Mouse (Mus musculus) spleen, embryonic (tissue): ENCODE measurements around the gene Olfr593.
"Not testable (repeated sequence)": the region's sequence is repeated elsewhere in the genome, so short reads cannot be mapped to it uniquely, and the experiment has no call there.

ENCODE experiments used
- CTCF ChIA-PET: fragments of 350-600 bp; sonication (Branson Sonifier 250); formaldehyde crosslinking; loops from one replicate; lab custom pipeline; 2022; lab: Charles Lee

Olfr593 gene

GRCm38 (mm10) chr7:103211562-103211961, at the start of gene Olfr593:
Gene Olfr593 (plus strand): TSS chr7:103211862.
- CTCF ChIA-PET = no interaction called here

DNA sequence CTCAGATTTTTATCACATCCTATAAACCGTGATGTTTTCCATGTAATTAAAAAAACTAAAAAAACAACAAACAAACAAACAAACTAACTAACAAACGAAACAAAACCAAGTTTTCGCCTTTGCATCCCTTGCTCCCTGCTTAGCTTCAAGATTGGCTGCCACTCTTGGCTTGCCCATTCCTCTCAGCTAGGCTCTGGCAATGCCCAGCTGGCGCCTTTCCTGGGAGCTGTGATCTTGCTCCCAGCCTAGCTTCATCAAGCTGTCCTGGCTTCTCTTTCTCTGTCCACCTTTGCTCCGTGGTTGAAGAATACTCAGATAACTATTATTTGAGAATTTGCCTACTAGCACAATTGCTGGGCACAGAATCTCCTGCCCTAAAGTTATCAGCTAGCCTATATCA, 42.0 kb upstream of the Olfr593 start:
- CTCF ChIA-PET = no interaction called here

GRCm38 (mm10) chr7:103178240-103178639, 33.4 kb upstream of the Olfr593 start, which contains the start of gene Olfr591:
Gene Olfr591 (minus strand): TSS chr7:103178340.
- CTCF ChIA-PET = no interaction called here

GRCm38 (mm10) chr7:103184503-103184902, 27.2 kb upstream of the Olfr593 start, which contains the start of gene Olfr592:
Gene Olfr592 (plus strand): TSS chr7:103184803.
- CTCF ChIA-PET = not testable (repeated sequence)

GRCm38 (mm10) chr7:103212050-103212449, 388 bp downstream of the Olfr593 start:
- CTCF ChIA-PET = not testable (repeated sequence)

DNA sequence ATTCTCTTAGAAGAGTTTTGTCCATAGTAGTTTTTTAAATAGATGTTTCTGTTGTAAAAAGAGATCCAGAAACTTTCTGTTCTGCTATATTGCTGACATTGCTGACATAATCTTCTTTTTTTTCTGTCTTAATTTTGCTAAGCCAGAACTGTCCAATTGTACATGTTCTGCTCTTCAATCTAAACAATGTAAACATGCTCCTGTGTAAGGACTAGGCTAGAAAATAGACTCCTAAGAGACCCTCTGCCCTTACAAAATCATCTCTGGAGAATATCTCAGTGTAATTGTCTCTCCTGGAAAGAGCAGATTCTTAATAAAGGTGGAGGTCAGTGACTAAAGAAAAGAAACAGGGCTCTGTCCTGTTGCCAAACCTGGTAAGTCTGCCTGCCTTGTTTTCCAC, 5.0 kb downstream of the Olfr593 start, which contains the start of gene Olfr594:
Gene Olfr594, plus strand, starts transcription at position 301 of the 400 bp plus-strand sequence.
- CTCF ChIA-PET = no interaction called here

- CTCF ChIA-PET = not testable (repeated sequence)
Measured at GRCm38 (mm10) chr7:103252405-103252804, 40.7 kb downstream of the Olfr593 start, which contains the start of gene Usp17ld. Gene Usp17ld (minus strand): TSS chr7:103252505.
